Mouse (Mus musculus) limb, embryonic 14.5 days (tissue): ENCODE results near the gene 9330159F19Rik. TPM values are rescaled to one million over a fixed set of nuclear protein-coding genes. Genes with fewer than 3 reads are reported as not detected.

Experiments
- ATAC-seq: fragments of 200-750 bp; cut with Nextera tagmentation; 2 replicates; pipeline ENCODE4 v1.8.0; 2017; ENCODE audit warnings: low read depth, moderate number of reproducible peaks, moderate TSS enrichment; ENCODE audit not compliant: low FRiP score
- DNase-seq: peaks from one replicate; pipeline ENCODE4 v3.0.0-alpha.2; 2015; ENCODE audit warnings: low spot score
- H3K27ac ChIP-seq: fragments of 300-500 bp; sonication (generic); replicated peaks from 2 replicates; pipeline ENCODE4 v1.5.1; 2014; ENCODE audit warnings: low read depth, mild to moderate bottlenecking, low read length, moderate library complexity, mixed read lengths
- H3K27me3 ChIP-seq: fragments of 300-500 bp; sonication (generic); 2 replicates; pipeline ENCODE4 v1.6.1; 2014; ENCODE audit warnings: low read length, mixed read lengths; ENCODE audit not compliant: control insufficient read depth, insufficient read depth
- H3K36me3 ChIP-seq: fragments of 300-500 bp; sonication (generic); 2 replicates; pipeline ENCODE4 v1.6.1; 2014; ENCODE audit warnings: mild to moderate bottlenecking, low read length, moderate library complexity, mixed read lengths; ENCODE audit not compliant: control insufficient read depth, insufficient read depth
- H3K4me1 ChIP-seq: fragments of 300-500 bp; sonication (generic); 2 replicates; pipeline ENCODE4 v1.6.1; 2014; ENCODE audit warnings: antibody characterized with exemption, low read length, mixed read lengths; ENCODE audit not compliant: control insufficient read depth, insufficient read depth
- H3K4me2 ChIP-seq: fragments of 300-500 bp; sonication (generic); replicated peaks from 2 replicates; pipeline ENCODE4 v1.6.1; 2014; ENCODE audit warnings: low read depth, mild to moderate bottlenecking, low read length, moderate library complexity; ENCODE audit not compliant: severe bottlenecking
- H3K4me3 ChIP-seq: fragments of 300-500 bp; sonication (generic); replicated peaks from 2 replicates; pipeline ENCODE4 v1.5.1; 2014; ENCODE audit warnings: low read length
- H3K9ac ChIP-seq: fragments of 300-500 bp; sonication (generic); 2 replicates; pipeline ENCODE4 v1.6.1; 2014; ENCODE audit warnings: mild to moderate bottlenecking, low read depth, low read length, moderate library complexity; ENCODE audit not compliant: severe bottlenecking
- H3K9me3 ChIP-seq: fragments of 300-500 bp; sonication (generic); 2 replicates; pipeline ENCODE4 v1.6.1; 2016; ENCODE audit warnings: low read length; ENCODE audit not compliant: control insufficient read depth
- POLR2A ChIP-seq: fragments of 200-500 bp; IDR thresholded peaks from 2 replicates; pipeline ENCODE4 v1.8.0; 2012; ENCODE audit warnings: inconsistent platforms, mild to moderate bottlenecking, moderate library complexity, borderline replicate concordance; ENCODE audit not compliant: insufficient read depth, insufficient read length; ENCODE audit errors: extremely low read depth
- WGBS: fragments of 180-500 bp; shearing (Covaris S2); extraction: QIAGEN DNeasy Blood & Tissue Kit; methylation state at CpG from one replicate; pipeline ENCODE4 v1.1.7; 2014; 5-methylcytosine and 5-hydroxymethylcytosine counted together
- polyA plus RNA-seq, 2 experiments: library from polyadenylated mRNA; depleted of rRNA in 1 of 2; stranded (reverse) in 1 of 2; unstranded in 1 of 2; fragments of >200 nt; fragmentation: Nextera tagmentation in 1 of 2; extraction: Ambion mirVana in 1 of 2; gene quantifications; 2 replicates each; pipeline versions ENCODE4 v1.2.1 to v1.2.3; 2012 to 2014

9330159F19Rik gene
- polyA plus RNA-seq, 2 experiments: 0.65 to 1.2 TPM

DNA sequence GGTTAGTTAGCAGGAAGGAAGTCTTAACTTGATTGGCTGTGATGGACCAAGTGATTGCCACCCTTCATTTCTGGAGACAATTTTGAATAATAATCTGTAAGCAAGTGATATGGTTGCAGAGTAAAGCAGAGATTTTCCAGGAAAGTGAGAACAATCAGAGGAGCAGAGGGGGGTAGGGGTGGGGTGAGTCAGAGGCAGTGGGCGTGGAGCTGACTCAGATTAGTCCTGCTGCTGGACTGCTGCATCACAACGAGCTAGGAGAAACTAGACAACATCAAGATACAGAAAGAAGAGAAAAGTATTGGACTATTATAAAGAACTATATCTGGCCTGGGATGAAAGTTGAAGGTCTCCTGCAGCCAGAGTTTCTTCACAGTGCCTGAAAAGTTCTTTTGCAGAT is 33.4 kb upstream of the 9330159F19Rik start:
- ATAC-seq (no peak), DNase-seq (no peak)
- no peaks in the 10 kb centered on the region for H3K36me3 ChIP-seq
- H3K9ac ChIP-seq: no peak overlapping the region
- no peak overlapping the region for H3K27ac ChIP-seq
- no peaks in the 10 kb centered on the region for H3K9me3 ChIP-seq
- H3K4me1 ChIP-seq: no peaks in the 10 kb centered on the region
- no peak overlapping the region for H3K4me3 ChIP-seq
- H3K4me2 ChIP-seq: no peak overlapping the region
- 55% methylated on average over 2 of the region's 2 CpGs for WGBS
- H3K27me3 ChIP-seq: no peaks in the 10 kb centered on the region
- TF ChIP-seq POLR2A: no peak

DNA sequence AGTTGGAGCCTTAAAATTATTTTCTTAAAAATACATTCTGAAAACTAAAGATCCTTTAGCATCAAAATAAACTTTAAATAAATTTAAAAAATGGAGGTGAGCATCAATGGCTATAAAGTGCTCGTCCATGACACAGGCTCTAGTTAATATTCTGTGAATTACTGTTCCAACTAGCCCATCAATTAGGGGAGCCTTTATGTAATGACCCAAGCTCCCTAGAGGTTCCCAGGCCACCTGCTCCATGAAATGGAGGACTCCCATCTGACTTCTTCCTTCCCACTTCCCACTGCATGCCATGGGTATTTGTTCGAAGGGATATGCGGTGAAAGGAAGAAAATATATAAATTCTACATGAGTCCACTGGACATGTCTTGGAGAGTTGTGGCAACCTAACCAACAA is 31.2 kb upstream of the 9330159F19Rik start:
- no peak for TF ChIP-seq POLR2A
- Histone ChIP-seq H3K9ac (no peak overlapping the region), H3K36me3 (no peaks in the 10 kb centered on the region), H3K27ac (no peak overlapping the region), H3K9me3 (no peaks in the 10 kb centered on the region), H3K4me1 (no peaks in the 10 kb centered on the region), H3K4me3 (no peak overlapping the region), H3K4me2 (no peak overlapping the region), H3K27me3 (no peaks in the 10 kb centered on the region)
- no peak for ATAC-seq
- no peak for DNase-seq
- 87% methylated on average over 3 of the region's 3 CpGs for WGBS

DNA sequence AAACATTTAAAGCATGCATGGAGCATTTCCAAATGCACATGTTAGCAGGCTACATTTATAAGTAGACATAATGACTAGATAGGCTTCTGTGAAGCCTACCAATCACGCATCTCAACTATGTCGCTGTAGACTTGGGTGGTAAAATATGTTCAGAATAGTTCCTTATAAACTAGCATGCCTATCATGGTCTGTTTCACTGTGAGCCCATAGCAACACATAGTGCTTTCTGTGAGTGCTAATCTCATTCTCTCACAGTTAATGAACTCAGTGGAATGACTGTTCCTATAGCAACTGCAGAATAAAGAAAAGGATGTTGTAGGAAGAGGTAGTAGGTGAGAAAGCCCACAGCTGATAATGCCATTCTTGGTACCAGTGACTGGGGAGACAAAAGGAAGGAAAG is 30.4 kb upstream of the 9330159F19Rik start:
- 95% methylated on average over 2 of the region's 2 CpGs for WGBS
- Histone ChIP-seq H3K4me3 (no peak overlapping the region), H3K9ac (no peak overlapping the region), H3K4me2 (no peak overlapping the region), H3K27ac (no peak overlapping the region), H3K4me1 (no peaks in the 10 kb centered on the region), H3K9me3 (no peaks in the 10 kb centered on the region), H3K27me3 (no peaks in the 10 kb centered on the region), H3K36me3 (no peaks in the 10 kb centered on the region)
- ATAC-seq (no peak), DNase-seq (no peak)
- no peak for TF ChIP-seq POLR2A

DNA sequence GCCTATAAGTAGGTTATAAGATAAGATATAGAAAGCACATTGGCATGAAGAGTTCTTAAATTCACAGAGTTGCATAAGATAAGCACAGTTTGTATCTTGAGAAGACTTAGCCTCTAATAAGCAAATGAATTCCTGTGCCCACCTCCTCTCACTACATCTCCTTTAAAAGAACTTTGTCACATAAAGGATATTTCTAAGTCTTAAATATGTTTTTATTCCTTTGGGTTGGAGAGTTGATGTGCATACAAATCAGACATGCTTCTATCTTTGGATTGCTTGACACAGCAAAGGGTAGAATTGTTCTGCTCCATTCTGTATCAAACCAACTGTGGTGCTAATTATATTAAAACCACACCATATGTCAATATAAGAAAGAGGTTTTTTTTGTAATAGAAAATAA is 17.6 kb upstream of the 9330159F19Rik start:
- no peaks in the 10 kb centered on the region for H3K36me3 ChIP-seq
- peaks cover 5% of the 10 kb centered on the region; the same call in 1 of the 2 replicates for H3K9me3 ChIP-seq
- no peak overlapping the region for H3K4me2 ChIP-seq
- no peak overlapping the region for H3K4me3 ChIP-seq
- DNase-seq (no peak), ATAC-seq (no peak)
- H3K27me3 ChIP-seq: no peaks in the 10 kb centered on the region
- no peaks in the 10 kb centered on the region for H3K4me1 ChIP-seq
- no peak overlapping the region for H3K27ac ChIP-seq
- H3K9ac ChIP-seq: no peak overlapping the region
- no peak for TF ChIP-seq POLR2A

DNA sequence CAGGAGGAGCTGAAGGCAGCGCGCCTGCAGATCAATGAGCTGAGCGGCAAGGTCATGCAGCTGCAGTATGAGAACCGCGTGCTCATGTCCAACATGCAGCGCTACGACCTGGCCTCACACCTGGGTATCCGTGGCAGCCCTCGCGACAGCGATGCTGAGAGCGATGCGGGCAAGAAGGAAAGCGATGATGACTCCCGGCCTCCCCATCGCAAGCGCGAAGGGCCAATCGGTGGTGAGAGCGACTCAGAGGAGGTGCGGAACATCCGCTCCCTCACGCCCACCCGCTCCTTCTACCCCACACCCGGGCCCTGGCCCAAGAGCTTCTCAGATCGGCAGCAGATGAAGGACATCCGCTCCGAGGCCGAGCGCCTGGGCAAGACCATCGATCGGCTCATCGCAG is 14.6 kb upstream of the 9330159F19Rik start:
- no peak overlapping the region for H3K27ac ChIP-seq
- H3K4me2 ChIP-seq: no peak overlapping the region
- DNase-seq (no peak), ATAC-seq (no peak)
- no peak for TF ChIP-seq POLR2A
- no peaks in the 10 kb centered on the region for H3K36me3 ChIP-seq
- no peaks in the 10 kb centered on the region for H3K4me1 ChIP-seq
- H3K9ac ChIP-seq: no peak overlapping the region
- H3K4me3 ChIP-seq: no peak overlapping the region
- WGBS: 95% methylated on average over 33 of the region's 33 CpGs
- no peaks in the 10 kb centered on the region for H3K27me3 ChIP-seq
- H3K9me3 ChIP-seq: peaks cover 5% of the 10 kb centered on the region; the same call in 1 of the 2 replicates

DNA sequence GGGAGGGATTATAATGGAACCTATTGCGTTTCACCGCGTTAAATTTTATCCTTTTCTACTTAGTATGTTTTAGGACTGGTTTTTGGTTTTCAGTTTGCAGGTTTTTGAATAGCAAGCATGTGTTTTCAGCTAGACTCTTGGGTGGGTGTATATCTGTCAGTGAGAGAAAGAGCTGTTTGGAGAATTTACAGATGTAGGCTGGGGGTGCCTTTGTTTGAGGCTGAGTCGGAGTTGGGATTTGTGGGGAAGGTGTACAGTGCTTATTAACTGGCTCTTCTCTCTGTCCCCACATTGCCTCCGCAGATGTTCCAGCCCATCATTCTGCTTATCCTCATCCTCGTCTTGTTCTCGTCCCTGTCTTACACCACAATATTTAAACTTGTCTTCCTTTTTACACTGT is 12.8 kb upstream of the 9330159F19Rik start, which contains the start of gene Gm49353:
Gene Gm49353 (plus strand): TSS at position 313 of the 400 bp plus-strand sequence.
- no peaks in the 10 kb centered on the region for H3K27me3 ChIP-seq
- H3K36me3 ChIP-seq: no peaks in the 10 kb centered on the region
- DNase-seq (no peak), ATAC-seq (no peak)
- no peak within 1 kb of the TSS for H3K4me3 ChIP-seq
- H3K9me3 ChIP-seq: peaks cover 5% of the 10 kb centered on the region; the same call in 1 of the 2 replicates
- TF ChIP-seq POLR2A: no peak
- no peak within 1 kb of the TSS for H3K27ac ChIP-seq
- WGBS: 79% methylated on average over 7 of the region's 7 CpGs
- no peak within 1 kb of the TSS for H3K4me2 ChIP-seq
- H3K4me1 ChIP-seq: no peaks in the 10 kb centered on the region
- no peak within 1 kb of the TSS for H3K9ac ChIP-seq
